Mouse (Mus musculus): ENCODE results near the gene Ptcd2. TPM values are rescaled to one million over a fixed set of nuclear protein-coding genes. Genes with fewer than 3 reads are reported as not detected.

The Ptcd2 gene
- polyA plus RNA-seq, 1 experiment from 2014 or later, result 37.3 TPM

DNA sequence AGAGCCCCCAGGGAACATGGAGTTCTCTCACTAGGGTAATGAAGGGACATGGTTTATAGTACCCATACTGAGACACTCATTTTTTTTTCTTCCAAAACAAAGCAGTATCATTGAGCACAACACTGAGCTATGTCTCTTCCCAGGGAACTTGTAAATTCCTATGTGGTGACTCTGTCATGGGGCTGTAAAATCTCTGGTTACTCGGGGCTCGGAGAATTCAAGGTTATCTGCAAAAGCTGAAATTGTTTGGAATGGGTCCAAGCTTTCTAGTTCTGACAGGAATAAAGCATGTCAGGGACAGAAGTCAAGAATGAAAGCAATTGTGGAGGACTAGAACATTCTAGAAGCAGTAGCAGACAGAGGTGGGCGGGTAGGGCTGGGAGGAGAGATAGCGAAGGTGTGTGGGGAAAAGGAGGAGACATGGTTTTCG lies 36.6 kb downstream of the Ptcd2 start:
- no peak for TF ChIP-seq CTCF (IDR thresholded peaks at IDR 0.05)
- H3K27me3 ChIP-seq, result no peaks in the 10 kb centered on the region
- DNase-seq (ENCODE audit: low read depth, low spot score), result peak; percentile 78
- ATAC-seq, result peak; percentile 74
- POLR2A ChIA-PET, result no interaction called here
- CTCF ChIA-PET, result interaction anchor here (1.6 kb wide), 1 partner anchor 142 kb away, joined by 4 read pairs; no protein-coding TSS in a partner anchor
- in situ Hi-C loops (cut with MboI; ENCODE audit: low pct_unique_long_range_greater_than_20kb), result loop anchor here (5.0 kb wide), 1 partner anchor 131 kb away; no protein-coding TSS in a partner anchor

GRCm38 (mm10) chr13:99306164-99306563 lies 38.3 kb downstream of the Ptcd2 start:
- no peak for ATAC-seq
- in situ Hi-C loops (cut with MboI; ENCODE audit: low pct_unique_long_range_greater_than_20kb), result loop anchor here (5.0 kb wide), 1 partner anchor 129 kb away; no protein-coding TSS in a partner anchor
- ChIA-PET CTCF (no interaction called here), POLR2A (no interaction called here)
- no peak for DNase-seq (ENCODE audit: low read depth, low spot score)
- no peak for TF ChIP-seq CTCF (IDR thresholded peaks at IDR 0.05)
- no peaks in the 10 kb centered on the region for H3K27me3 ChIP-seq

GRCm38 (mm10) chr13:99305186-99305585 lies 39.3 kb downstream of the Ptcd2 start:
- H3K27me3 ChIP-seq, result no peaks in the 10 kb centered on the region
- ATAC-seq (no peak), DNase-seq (ENCODE audit: low read depth, low spot score) (no peak)
- ChIA-PET POLR2A (no interaction called here), CTCF (no interaction called here)
- TF ChIP-seq CTCF (IDR thresholded peaks at IDR 0.05), result no peak
- in situ Hi-C loops (cut with MboI; ENCODE audit: low pct_unique_long_range_greater_than_20kb), result loop anchor here (5.0 kb wide), 1 partner anchor 128 kb away; no protein-coding TSS in a partner anchor

DNA sequence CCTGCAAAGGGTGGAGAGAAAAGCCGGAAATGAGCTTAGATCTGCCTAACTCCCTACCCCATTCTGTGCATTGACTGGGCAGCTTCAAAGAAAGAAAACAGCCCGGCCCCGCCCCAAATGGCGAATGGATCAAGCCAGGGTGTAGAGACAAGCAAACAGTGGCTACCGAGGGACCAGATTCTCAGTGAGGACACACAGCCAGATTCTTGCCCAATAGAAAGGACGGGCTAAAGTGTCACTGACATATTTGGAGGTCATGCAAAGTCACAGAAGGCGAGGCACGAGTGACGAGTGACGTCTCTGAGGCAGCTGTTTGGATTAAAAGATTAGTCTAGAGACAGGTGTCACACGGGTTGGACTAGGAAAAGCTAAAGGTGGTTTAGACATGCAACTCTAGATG lies 40.1 kb downstream of the Ptcd2 start:
- ATAC-seq (no peak), DNase-seq (ENCODE audit: low read depth, low spot score) (no peak)
- ChIA-PET POLR2A (no interaction called here), CTCF (no interaction called here)
- in situ Hi-C loops (cut with MboI; ENCODE audit: low pct_unique_long_range_greater_than_20kb), result no loop called here
- no peak for TF ChIP-seq CTCF (IDR thresholded peaks at IDR 0.05)
- H3K27me3 ChIP-seq, result no peaks in the 10 kb centered on the region

GRCm38 (mm10) chr13:99303846-99304245 lies 40.7 kb downstream of the Ptcd2 start:
- in situ Hi-C loops (cut with MboI; ENCODE audit: low pct_unique_long_range_greater_than_20kb), result no loop called here
- no peaks in the 10 kb centered on the region for H3K27me3 ChIP-seq
- ATAC-seq (no peak), DNase-seq (ENCODE audit: low read depth, low spot score) (no peak)
- ChIA-PET CTCF (no interaction called here), POLR2A (no interaction called here)
- no peak for TF ChIP-seq CTCF (IDR thresholded peaks at IDR 0.05)

- CTCF ChIA-PET, result no interaction called here
- no peak for ATAC-seq
- TF ChIP-seq CTCF (IDR thresholded peaks at IDR 0.05), result no peak
- no peak for DNase-seq (ENCODE audit: low read depth, low spot score)
- no peaks in the 10 kb centered on the region for H3K27me3 ChIP-seq
- in situ Hi-C loops (cut with MboI; ENCODE audit: low pct_unique_long_range_greater_than_20kb), result no loop called here
- POLR2A ChIA-PET, result no interaction called here
These were observed 44.6 kb downstream of the Ptcd2 start for GRCm38 (mm10) chr13:99299921-99300320.

DNA sequence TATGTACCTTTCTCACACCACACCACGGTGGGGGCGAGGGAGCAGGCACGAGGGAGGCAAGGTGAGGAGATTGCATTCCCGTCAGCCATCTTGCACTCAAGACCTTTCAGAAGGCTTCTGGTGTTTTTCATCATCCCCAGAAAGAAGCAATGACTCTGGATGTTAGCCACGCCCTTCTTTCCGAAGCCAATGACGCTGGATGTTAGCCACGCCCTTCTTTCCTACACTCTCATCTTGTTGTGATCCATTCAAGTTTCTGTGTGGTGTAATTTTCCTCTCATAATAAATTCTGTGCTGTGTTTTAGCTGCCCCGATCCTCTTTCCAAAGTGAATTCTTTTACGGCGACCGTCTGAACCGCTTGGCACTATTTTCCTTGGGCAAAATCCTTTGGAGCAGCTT lies 50.3 kb downstream of the Ptcd2 start:
- CTCF ChIA-PET, result no interaction called here
- in situ Hi-C loops (cut with MboI; ENCODE audit: low pct_unique_long_range_greater_than_20kb), result no loop called here
- no peak for TF ChIP-seq CTCF (IDR thresholded peaks at IDR 0.05)
- H3K27me3 ChIP-seq, result no peaks in the 10 kb centered on the region
- DNase-seq (ENCODE audit: low read depth, low spot score) (no peak), ATAC-seq (no peak)
- POLR2A ChIA-PET, result no interaction called here

DNA sequence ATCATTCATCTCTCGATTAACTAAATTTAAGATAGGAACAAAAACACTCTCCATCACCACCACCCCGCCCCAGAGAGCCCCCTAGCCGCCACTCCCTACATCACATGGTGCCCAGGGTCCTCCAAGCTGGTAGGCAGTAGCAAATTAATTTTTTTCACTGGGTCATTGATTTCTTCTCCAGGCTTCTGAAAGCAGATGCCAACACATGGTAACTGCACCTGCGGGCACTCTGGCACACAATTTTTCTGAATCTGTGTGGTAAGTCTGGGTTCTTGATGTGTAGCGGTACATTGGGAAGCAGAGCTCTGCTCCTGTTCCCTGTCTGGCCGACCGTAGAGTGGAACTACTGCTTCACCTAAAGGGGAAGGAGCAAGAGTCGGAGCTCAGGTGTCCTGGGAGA lies 53.7 kb downstream of the Ptcd2 start:
- DNase-seq (ENCODE audit: low read depth, low spot score) (no peak), ATAC-seq (no peak)
- in situ Hi-C loops (cut with MboI; ENCODE audit: low pct_unique_long_range_greater_than_20kb), result no loop called here
- no peak for TF ChIP-seq CTCF (IDR thresholded peaks at IDR 0.05)
- ChIA-PET CTCF (interaction anchor here (1.2 kb wide), 1 partner anchor 44 kb away, joined by 3 read pairs; no protein-coding TSS in a partner anchor), POLR2A (interaction anchor here (1.2 kb wide), 1 partner anchor 8 kb away, joined by 3 read pairs; no protein-coding TSS in a partner anchor)
- H3K27me3 ChIP-seq, result no peaks in the 10 kb centered on the region

- no peak for TF ChIP-seq CTCF (IDR thresholded peaks at IDR 0.05)
- ATAC-seq, result no peak
- DNase-seq (ENCODE audit: low read depth, low spot score), result no peak
- ChIA-PET CTCF (no interaction called here), POLR2A (interaction anchor here (0.6 kb wide), 1 partner anchor 57 kb away, joined by 3 read pairs; no protein-coding TSS in a partner anchor)
- H3K27me3 ChIP-seq, result no peaks in the 10 kb centered on the region
- in situ Hi-C loops (cut with MboI; ENCODE audit: low pct_unique_long_range_greater_than_20kb), result no loop called here
These were observed 56.7 kb downstream of the Ptcd2 start for GRCm38 (mm10) chr13:99287786-99288185.

GRCm38 (mm10) chr13:99287207-99287606 lies 57.3 kb downstream of the Ptcd2 start:
- no peak for ATAC-seq
- in situ Hi-C loops (cut with MboI; ENCODE audit: low pct_unique_long_range_greater_than_20kb), result no loop called here
- CTCF ChIA-PET, result no interaction called here

DNA sequence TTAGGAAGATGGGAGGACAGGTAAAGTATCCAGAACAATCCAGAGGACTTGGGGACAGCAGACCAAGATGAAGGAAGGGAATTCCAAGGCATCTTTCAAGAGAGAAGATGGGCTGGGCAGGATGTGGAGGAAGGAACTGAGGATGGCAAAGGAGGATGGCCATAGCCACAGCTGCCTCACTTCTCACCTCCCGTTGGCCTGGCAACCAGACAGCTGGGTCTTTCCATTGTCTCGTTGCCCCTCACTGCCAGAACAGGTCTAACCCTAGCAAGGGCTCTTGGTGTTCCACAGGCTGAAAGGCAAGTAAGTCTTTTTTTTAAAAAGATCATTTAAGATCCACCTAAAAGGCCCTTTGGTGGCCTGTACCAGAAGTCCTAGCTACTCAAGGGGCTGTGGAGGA lies 59.3 kb downstream of the Ptcd2 start:
- no peak for DNase-seq (ENCODE audit: low read depth, low spot score)
- no peak for ATAC-seq
- POLR2A ChIA-PET, result no interaction called here
- TF ChIP-seq CTCF (IDR thresholded peaks at IDR 0.05), result no peak
- H3K27me3 ChIP-seq, result no peaks in the 10 kb centered on the region
- CTCF ChIA-PET, result no interaction called here
- in situ Hi-C loops (cut with MboI; ENCODE audit: low pct_unique_long_range_greater_than_20kb), result no loop called here

More at GRCm38 (mm10) chr13:99287207-99287606, 57.3 kb downstream of the Ptcd2 start:
- no peak for DNase-seq (ENCODE audit: low read depth, low spot score)
- no peaks in the 10 kb centered on the region for H3K27me3 ChIP-seq
- POLR2A ChIA-PET, result no interaction called here
- no peak for TF ChIP-seq CTCF (IDR thresholded peaks at IDR 0.05)

All from Patski (cell line).